Mouse (Mus musculus): ENCODE data around the gene Usp3.

DNA sequence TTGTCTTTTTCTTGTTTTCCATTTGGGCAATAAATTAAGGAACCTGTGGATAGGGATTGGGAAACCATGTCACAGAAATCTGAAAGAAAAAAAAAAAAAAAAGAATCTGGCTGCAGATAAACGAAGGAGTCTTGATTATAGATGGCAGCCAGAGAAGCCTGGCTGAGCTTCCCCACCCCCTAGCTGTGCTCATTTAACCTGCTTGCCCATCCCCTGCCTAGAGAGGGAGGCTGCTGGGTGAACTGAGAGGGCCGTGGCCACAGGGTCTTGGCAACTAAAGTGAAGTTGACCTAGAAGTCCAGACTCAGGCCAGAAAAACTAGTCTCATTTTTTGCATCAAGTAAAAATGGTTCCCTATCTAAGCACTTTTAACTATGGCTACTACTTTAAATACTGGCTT is 82.0 kb downstream of the Usp3 start:
- no peak for TF ChIP-seq EP300 (IDR thresholded peaks at IDR 0.05; ENCODE audit: low read depth)
- TF ChIP-seq CTCF (IDR thresholded peaks at IDR 0.05; ENCODE audit: low read depth): no peak
